22 mouse cellular contexts compared by ENCODE assay signal in genomic region chr9:10873881-10874280, GRCm38 (mm10). TPM values are rescaled to one million over a fixed set of nuclear protein-coding genes. Genes with fewer than 3 reads are reported as not detected.
A peak's percentile ranks its signal among the peaks of the same experiment; 100 is the strongest.
DNase-seq lines count a peak whose midpoint lies in the region; ATAC-seq lines count a peak whose summit lies in the region.
"Had no signal": no experiment of that assay in that cellular context is flagged by ENCODE, and none has a peak within 500 bp of the region (broad histone marks: within the 10 kb centered on the region; RNA-seq: fewer than 3 reads in every experiment).

No protein-coding gene starts in this region.

- no peaks in the 10 kb centered on the region for H3K36me3 ChIP-seq in forebrain, embryonic 16.5 days (ENCODE audit: control insufficient read depth, insufficient read depth)
- H3K36me3 ChIP-seq: embryonic facial prominence, embryonic 10.5 days; embryonic facial prominence, embryonic 12.5 days; forebrain, embryonic 15.5 days; G1E had no signal

- H3K4me3 ChIP-seq in forebrain, embryonic 16.5 days (replicated peaks; ENCODE audit: low read length): no peak overlapping the region
- H3K4me3 ChIP-seq: embryonic facial prominence, embryonic 10.5 days; embryonic facial prominence, embryonic 12.5 days; forebrain, embryonic 13.5 days; forebrain, embryonic 15.5 days had no signal

- ATAC-seq in forebrain, embryonic 16.5 days: no peak
- ATAC-seq: activated CD4-positive, CD25-positive, alpha-beta regulatory T cell, adult 4 months; CD4-positive, CD25-positive, alpha-beta regulatory T cell, adult 4 months; forebrain, embryonic 13.5 days; forebrain, embryonic 15.5 days; Patski had no signal

- H3K4me2 ChIP-seq in forebrain, embryonic 16.5 days (ENCODE audit: low read length): no peak overlapping the region
- H3K4me2 ChIP-seq: embryonic facial prominence, embryonic 12.5 days; forebrain, embryonic 13.5 days; forebrain, embryonic 15.5 days had no signal

- WGBS in forebrain, embryonic 16.5 days: 85% methylated on average over 3 of the region's 3 CpGs

- peak; percentile 43 to 82 for DNase-seq in adrenal gland, adult (ENCODE audit: inconsistent age in 2 of 2, low spot score in 1 of 2)
- DNase-seq in adrenal gland, adult 18-20 months (ENCODE audit: low spot score in 2 of 2): no peak
- peak; percentile 40 for DNase-seq in adrenal gland, postnatal 10 days
- DNase-seq in adrenal gland, postnatal 25 days: peak; percentile 7
- DNase-seq in spleen, postnatal 10 days (ENCODE audit: low spot score in 2 of 2): no peak
- DNase-seq in layer of hippocampus, adult 9-11 months: no peak
- DNase-seq: B cell, adult 2 months; cerebellum, adult 11-12 months; cerebellum, adult 2 months; cerebellum, adult 9-10 months; cerebellum, postnatal 10 days; cerebellum, postnatal 25 days had no signal

- no peaks in the 10 kb centered on the region for H3K9me3 ChIP-seq in forebrain, embryonic 16.5 days (ENCODE audit: control insufficient read depth, low read length)
- H3K9me3 ChIP-seq: embryonic facial prominence, embryonic 10.5 days; embryonic facial prominence, embryonic 12.5 days; forebrain, embryonic 13.5 days; forebrain, embryonic 15.5 days; G1E had no signal

- no peaks in the 10 kb centered on the region for H3K27me3 ChIP-seq in forebrain, embryonic 16.5 days (replicated peaks; ENCODE audit: control insufficient read depth, insufficient read depth, low read length)
- H3K27me3 ChIP-seq: CH12.LX; embryonic facial prominence, embryonic 12.5 days; forebrain, embryonic 13.5 days; forebrain, embryonic 15.5 days; Patski had no signal

- H3K27ac ChIP-seq in forebrain, embryonic 16.5 days (ENCODE audit: low read length): no peak overlapping the region
- H3K27ac ChIP-seq: embryonic facial prominence, embryonic 10.5 days; embryonic facial prominence, embryonic 12.5 days; forebrain, embryonic 13.5 days; forebrain, embryonic 15.5 days had no signal

- H3K4me1 ChIP-seq in forebrain, embryonic 16.5 days (replicated peaks; ENCODE audit: control insufficient read depth, insufficient read depth, low read length): no peaks in the 10 kb centered on the region
- H3K4me1 ChIP-seq: embryonic facial prominence, embryonic 10.5 days; embryonic facial prominence, embryonic 12.5 days; forebrain, embryonic 13.5 days; forebrain, embryonic 15.5 days had no signal

- no peak overlapping the region for H3K9ac ChIP-seq in forebrain, embryonic 16.5 days (replicated peaks; ENCODE audit: low read depth, low read length)
- H3K9ac ChIP-seq: embryonic facial prominence, embryonic 12.5 days; forebrain, embryonic 13.5 days; forebrain, embryonic 15.5 days had no signal

RNA-seq across cellular contexts. Expression of gene Cntn5, which starts 30.7 kb away (rescaled TPM):
- not detected for total RNA-seq in adrenal gland, adult 18-20 months (2021)
- total RNA-seq in adrenal gland, postnatal 10 days (2021): 1 to 10 TPM in 1 of 2 experiments, under 1 TPM in 1; 0.63 to 1.2 TPM
- not detected in 2 replicates for total RNA-seq in adrenal gland, postnatal 25 days (2021)
- 13.6 and 20.2 TPM in 2 replicates for polyA plus RNA-seq in forebrain, embryonic 16.5 days (2015; fragmentation: Nextera tagmentation; extraction: Ambion mirVana)
- total RNA-seq: CH12.LX, G1E had no signal
- polyA plus RNA-seq: CD4-positive, CD25-positive, alpha-beta regulatory T cell, adult 4 months; G1E; Patski had no signal

Comparison
In these comparisons a context has a peak if more than half of its experiments do, and no peak if none do; other contexts are left out.
1. DNase-seq: peak in adrenal gland, adult (2 of 2), adrenal gland, postnatal 10 days (single experiment) and adrenal gland, postnatal 25 days (single experiment); none in adrenal gland, adult 18-20 months (0 of 2), spleen, postnatal 10 days (0 of 2) and layer of hippocampus, adult 9-11 months (single experiment).